Mouse (Mus musculus) brain, adult 2 months (tissue): ENCODE results near the gene Zfp46.
A peak's percentile ranks its signal among the peaks of the same experiment; 100 is the strongest.

Source experiments
- DNase-seq: peaks from one replicate; pipeline ENCODE4 v3.0.0; 2011; ENCODE audit warnings: low read depth, low spot score

Gene Zfp46

DNA sequence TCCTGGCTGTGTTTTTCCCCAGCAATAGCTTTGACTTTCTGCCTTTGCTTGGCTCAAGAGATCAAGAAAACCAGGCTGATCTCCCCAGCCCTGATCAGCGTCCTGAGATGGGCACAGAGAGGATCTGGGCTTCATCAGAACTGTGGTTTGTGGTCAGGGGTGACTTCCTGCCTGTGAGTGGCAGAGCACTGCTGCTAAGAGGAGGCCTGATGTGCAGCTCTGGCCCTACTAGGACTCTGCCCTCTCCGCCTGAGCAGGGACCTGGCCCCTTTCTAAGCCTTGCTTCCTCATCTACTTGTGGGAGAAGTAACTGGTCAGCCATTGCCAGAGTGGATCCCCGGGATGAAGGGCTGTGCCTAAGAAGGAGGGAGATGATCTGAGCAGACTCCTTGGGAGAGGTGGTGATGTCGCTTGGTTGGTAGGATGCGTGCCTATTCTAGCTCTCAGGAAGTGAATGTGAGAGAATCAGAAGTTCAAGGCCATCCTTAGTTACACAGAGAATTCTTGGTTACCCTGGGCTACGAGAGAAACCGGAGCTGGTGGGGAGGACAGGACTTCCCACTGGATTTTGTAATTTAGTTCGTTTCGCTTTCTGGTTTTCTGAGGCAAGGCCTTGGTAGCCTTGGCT lies 17.7 kb upstream of the Zfp46 start:
- no peak for DNase-seq

GRCm38 (mm10) chr4:136268912-136269311 lies 15.6 kb upstream of the Zfp46 start:
- DNase-seq, result no peak

DNA sequence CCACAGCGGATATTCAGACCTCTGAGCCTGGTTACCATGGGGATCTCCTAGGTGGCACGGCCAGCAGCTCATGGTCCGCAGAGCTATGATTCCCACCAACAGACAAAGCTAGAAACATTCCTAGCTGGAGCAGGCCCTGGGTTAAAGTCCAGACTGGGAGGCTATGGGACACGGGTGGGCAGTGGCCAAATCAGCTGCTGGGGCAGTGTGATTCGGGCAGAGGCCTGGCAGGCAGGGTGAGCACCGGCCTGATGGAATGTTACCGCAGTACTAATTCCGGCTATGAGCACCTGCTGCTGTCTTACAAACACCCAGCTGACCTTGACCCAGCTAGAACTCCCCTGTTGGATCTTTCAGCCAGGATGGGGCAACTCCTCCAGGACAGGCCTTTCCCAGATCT lies 13.8 kb upstream of the Zfp46 start:
- no peak for DNase-seq

DNA sequence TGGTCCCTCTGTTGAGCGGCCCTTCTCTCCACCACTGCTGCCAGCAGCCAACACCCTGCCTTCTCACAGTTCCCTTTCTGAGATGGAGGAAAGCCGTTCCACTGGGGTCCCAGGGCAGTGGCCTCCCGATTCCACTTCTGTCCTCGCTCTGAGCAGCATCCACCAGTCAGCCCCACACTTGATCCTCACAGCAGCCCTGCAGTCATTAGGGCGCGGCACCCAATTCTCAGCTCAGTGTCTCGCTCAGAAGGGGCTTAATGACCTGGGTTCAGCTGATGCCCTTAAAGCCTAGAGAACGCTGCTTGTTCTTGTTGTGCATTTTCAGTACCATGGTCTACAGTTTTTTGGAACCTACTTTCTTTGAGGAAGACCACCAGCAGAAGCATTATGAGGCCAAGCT lies 3.4 kb upstream of the Zfp46 start:
- DNase-seq, result no peak

DNA sequence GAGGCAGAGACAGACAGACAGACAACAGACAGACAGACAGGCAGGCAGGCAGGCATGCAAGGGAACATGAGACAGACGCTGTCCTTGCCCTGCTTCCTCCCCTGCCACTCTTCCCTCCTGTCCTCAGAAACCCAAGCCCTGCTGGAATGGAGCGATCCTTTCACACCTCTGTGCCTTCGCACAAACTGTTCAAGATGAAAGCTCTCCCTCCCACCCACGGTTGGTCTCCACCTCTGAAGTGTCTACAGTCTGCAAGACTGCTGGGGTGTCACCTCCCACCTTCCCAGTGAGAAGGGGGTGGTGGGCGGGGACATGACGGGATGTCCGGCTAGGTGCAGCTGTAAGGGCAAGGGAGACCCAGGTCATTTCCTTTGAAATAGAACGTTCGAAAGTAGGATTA lies 2.9 kb upstream of the Zfp46 start:
- DNase-seq, result peak; percentile 84

GRCm38 (mm10) chr4:136282621-136283480 lies 1.6 kb upstream of the Zfp46 start:
- no peak for DNase-seq

DNA sequence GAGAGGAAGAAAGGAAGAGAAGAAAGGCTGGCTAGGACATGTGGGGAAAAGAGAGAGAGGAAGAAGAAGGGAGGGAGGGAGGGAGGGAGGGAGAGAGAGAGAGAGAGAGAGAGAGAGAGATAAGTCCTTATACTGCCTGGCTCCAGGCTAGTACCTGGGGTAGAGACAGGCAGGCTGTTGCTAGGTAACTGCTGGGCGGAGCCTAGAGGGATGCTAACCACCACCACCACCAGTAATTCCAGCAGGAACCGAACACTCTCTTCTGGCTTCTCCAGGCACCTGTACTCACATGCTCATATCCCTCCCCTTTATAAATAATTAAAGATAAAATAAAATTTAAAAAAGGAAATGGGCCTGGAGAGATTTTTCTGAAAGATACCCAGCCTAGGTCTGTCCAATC lies 700 bp upstream of the Zfp46 start:
- DNase-seq, result peak; percentile 81

- DNase-seq, result no peak
Observed at GRCm38 (mm10) chr4:136284891-136285290, 408 bp downstream of the Zfp46 start.

GRCm38 (mm10) chr4:136285348-136285810 lies 896 bp downstream of the Zfp46 start:
- peak; percentile 99 for DNase-seq

DNA sequence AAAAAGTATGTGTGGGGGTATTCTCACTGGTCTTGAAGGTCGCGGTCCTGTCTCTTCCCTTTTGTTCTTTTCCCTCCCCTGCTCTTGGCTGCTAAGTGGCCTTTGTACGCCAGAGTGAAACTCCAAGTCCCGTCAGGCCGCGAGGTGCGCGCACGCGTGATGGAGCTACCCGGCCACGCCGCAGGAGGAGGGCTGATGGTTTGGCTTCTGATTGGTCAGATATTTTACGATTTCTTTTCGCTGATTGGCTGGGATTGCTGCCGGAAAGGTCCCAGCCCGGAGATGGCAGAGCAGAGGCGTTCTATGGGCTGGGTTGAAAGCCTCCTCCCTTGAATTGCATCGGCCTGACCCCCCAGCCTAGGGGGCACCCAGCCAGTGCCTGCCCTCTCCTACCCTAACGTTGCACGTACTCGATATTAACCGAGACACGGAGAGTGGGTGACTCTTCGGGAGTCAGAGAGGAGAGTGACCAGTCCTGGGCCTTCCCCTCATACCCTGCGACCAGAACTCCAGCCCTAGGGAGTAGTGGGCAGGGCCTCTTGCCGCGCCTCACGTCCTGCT lies 1.4 kb downstream of the Zfp46 start:
- DNase-seq, result peak; percentile 99

DNA sequence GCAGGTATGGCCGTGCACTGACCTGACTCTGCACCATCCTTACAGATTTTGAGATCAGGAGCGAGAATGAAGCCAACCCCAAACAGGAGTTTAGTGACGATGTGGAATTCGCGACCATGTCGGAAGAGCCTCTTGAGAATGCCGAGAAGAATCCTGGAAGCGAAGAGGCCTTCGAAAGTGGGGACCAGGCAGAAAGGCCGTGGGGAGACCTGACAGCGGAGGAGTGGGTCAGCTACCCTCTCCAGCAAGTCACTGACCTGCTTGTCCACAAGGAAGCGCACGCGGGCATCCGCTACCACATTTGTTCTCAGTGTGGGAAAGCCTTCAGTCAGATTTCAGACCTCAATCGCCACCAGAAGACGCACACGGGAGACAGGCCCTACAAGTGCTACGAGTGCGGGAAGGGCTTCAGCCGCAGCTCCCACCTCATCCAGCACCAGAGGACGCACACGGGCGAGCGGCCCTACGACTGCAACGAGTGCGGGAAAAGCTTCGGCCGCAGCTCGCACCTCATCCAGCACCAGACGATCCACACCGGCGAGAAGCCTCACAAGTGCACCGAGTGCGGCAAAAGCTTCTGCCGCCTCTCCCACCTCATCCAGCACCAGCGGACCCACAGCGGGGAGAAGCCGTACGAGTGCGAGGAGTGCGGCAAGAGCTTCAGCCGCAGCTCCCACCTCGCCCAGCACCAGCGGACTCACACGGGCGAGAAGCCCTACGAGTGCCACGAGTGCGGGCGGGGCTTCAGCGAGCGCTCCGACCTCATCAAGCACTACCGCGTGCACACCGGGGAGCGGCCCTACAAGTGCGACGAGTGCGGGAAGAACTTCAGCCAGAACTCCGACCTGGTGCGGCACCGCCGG lies 5.7 kb downstream of the Zfp46 start:
- no peak for DNase-seq

GRCm38 (mm10) chr4:136290781-136291595 lies 6.5 kb downstream of the Zfp46 start:
- DNase-seq, result no peak

DNA sequence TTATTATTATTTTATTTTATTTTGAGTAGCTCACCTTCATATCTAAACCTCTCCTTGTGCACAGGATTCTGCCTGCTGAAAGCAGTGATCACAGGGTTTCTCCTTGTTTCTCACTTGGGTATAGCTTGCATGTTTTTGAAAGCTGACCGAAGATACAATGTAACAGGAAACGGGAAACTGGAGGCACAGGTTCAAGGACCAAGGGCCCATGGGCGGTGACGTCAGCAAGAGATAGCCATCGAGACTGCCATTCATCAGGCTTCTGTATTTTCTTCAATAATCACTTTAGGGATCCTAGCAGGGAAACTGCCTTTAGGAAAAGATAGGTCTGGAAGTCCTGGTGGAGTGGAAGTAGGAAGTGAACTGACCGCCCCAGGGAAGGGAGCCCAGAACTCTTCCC lies 7.2 kb downstream of the Zfp46 start:
- DNase-seq, result no peak

DNA sequence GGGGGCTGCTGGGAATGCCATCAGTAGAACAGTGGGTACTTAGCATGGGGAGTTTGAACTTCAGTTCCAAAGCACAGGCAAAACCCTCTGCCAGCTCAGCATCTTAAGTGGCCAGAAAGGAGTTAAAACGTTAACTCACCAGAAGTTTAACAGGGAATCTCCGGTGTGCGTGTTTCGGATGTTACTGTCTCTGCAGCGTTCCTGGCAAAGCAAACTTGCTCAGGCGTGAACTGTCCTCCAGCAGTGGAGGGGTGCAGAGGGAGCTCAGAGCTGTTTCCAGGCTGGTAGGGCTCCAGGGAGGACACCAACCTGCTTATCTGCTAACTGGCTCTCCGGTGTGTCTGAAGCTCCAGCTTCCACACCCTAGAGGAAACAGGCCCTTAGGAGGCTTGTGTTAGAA lies 11.5 kb downstream of the Zfp46 start:
- no peak for DNase-seq

DNA sequence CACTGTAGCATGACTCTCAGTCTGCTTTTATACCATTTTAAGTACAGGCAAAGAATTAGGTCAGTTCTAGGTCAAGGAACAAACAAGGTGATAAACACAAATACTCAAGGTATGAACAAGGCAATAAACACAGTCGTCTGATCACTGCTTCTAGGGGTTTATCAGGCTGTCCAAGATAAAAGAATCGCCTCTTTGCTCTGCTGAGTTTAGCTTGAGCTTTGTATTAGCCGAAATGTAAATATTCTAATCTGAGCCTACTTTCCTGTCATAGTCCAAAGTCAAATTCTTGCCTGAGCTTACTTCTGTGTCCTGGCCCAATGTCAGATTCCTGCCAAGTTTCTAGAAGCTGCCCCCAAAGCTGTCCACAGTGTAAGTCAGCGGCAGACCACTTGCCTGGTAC lies 18.0 kb downstream of the Zfp46 start:
- DNase-seq, result no peak

DNA sequence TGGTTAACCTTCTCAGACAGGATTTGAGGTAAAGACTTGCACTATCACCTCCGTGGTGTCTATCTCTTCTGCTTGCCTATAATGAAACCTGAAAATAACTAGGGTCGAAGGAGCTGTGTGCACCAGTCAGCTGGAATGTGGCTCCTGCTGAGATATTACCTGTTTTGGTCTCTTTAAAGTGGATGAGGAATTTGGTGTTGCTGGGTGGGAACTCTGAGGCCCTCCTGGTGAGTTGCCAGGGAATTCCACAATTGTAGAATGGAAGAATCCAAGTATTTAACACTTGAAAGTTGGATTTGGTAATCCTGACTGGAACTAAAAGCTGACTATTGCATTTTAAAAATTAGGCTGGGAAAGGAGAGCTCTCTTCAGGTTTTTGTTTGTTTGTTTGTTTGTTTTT lies 19.7 kb downstream of the Zfp46 start:
- no peak for DNase-seq

DNA sequence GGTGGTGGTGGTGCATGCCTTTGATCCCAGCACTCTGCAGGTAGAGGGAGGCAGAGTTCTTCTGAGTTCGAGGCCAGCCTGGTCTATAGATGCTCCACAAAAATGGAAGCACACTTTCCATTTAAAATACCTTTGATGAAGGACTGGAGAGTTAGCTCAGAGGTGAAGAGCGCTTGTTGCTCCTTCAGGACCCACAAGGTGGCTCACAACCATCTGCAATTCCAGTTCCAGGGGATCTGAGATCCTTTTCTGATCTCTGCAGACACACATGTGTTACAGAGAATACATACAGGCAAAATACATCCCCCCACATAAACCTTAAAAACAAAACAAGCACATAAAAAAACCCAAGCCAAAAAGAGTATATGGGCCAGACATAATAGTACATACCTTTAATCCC lies 23.9 kb downstream of the Zfp46 start:
- no peak for DNase-seq

GRCm38 (mm10) chr4:136309780-136310179 lies 25.3 kb downstream of the Zfp46 start:
- DNase-seq, result peak; percentile 36

DNA sequence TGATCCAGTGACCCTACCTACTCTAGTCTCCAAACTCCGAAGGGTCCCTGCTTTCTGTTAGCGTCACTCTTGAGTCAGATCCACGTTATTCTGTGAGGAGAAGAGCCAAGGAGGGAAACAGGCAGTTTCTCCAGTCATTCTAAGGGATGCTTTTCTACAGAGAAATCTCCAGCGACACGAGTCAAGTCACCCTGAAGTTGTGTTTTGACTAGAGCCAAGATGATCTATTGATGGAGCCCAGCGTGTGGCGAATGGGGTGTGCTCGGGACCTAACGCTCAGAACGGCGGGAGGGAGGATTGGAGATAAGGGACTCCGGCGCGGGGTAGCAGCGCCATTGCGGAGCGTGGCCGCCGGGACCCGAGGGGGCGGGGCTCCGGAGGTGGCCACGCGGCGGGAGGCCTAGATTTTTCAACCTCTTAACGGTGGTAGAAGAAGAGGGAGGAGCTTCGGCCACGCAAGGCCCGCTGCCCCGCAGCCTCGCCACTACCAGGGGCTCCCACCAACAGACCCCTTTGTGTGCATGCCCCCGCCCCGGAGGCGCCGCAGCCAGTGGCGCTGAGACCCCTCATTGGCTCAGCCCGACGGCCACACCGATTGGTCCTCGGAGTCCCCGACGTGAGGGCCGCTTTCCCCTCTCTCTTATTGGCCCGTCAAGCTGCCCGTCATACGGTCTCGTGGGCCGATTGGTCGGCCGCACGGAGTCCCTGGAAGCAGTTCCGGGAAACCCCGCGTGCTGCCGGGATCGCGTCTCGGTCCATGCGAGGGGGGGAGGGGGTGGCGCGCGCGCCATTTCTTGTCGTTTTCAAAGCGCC lies 26.0 kb downstream of the Zfp46 start, which contains the start of gene Hnrnpr:
Gene Hnrnpr, plus strand, starts transcription at position 714 of the 813 bp plus-strand sequence.
- peak; percentile 99 for DNase-seq
